Mouse (Mus musculus): Measurements from ENCODE around the gene Inpp5d. TPM values are rescaled to one million over a fixed set of nuclear protein-coding genes. Genes with fewer than 3 reads are reported as not detected.

Inpp5d gene
- total RNA-seq, 2 experiments from 2014 or later: 73.5 to 104 TPM

- no peak for ATAC-seq (replicated peaks; ENCODE audit: poor library complexity, severe bottlenecking)
Measured at GRCm38 (mm10) chr1:87623977-87624666, 4.0 kb downstream of the Inpp5d start.

GRCm38 (mm10) chr1:87624826-87625225 lies 4.7 kb downstream of the Inpp5d start:
- ATAC-seq (replicated peaks; ENCODE audit: poor library complexity, severe bottlenecking): peak; percentile 5; the same call in 1 of the 2 replicates

GRCm38 (mm10) chr1:87625254-87626025 lies 5.3 kb downstream of the Inpp5d start:
- peak; percentile 37 for ATAC-seq (replicated peaks; ENCODE audit: poor library complexity, severe bottlenecking)

GRCm38 (mm10) chr1:87626344-87626743 lies 6.2 kb downstream of the Inpp5d start:
- peak; percentile 90 for ATAC-seq (replicated peaks; ENCODE audit: poor library complexity, severe bottlenecking)

- no peak for ATAC-seq (replicated peaks; ENCODE audit: poor library complexity, severe bottlenecking)
Measured at GRCm38 (mm10) chr1:87628085-87628484, 8.0 kb downstream of the Inpp5d start.

GRCm38 (mm10) chr1:87631584-87631983 lies 11.5 kb downstream of the Inpp5d start:
- no peak for ATAC-seq (replicated peaks; ENCODE audit: poor library complexity, severe bottlenecking)

GRCm38 (mm10) chr1:87632163-87632562 lies 12.1 kb downstream of the Inpp5d start:
- ATAC-seq (replicated peaks; ENCODE audit: poor library complexity, severe bottlenecking): peak; percentile 44; the same call in 1 of the 2 replicates

GRCm38 (mm10) chr1:87636716-87637117 lies 16.6 kb downstream of the Inpp5d start:
- ATAC-seq (replicated peaks; ENCODE audit: poor library complexity, severe bottlenecking): no peak

GRCm38 (mm10) chr1:87637121-87637877 lies 17.2 kb downstream of the Inpp5d start:
- peak; percentile 63 for ATAC-seq (replicated peaks; ENCODE audit: poor library complexity, severe bottlenecking)

- ATAC-seq (replicated peaks; ENCODE audit: poor library complexity, severe bottlenecking): peak; percentile 14; the same call in 1 of the 2 replicates
Measured at GRCm38 (mm10) chr1:87637878-87638600, 17.9 kb downstream of the Inpp5d start.

GRCm38 (mm10) chr1:87639724-87640123 lies 19.6 kb downstream of the Inpp5d start:
- no peak for ATAC-seq (replicated peaks; ENCODE audit: poor library complexity, severe bottlenecking)

- ATAC-seq (replicated peaks; ENCODE audit: poor library complexity, severe bottlenecking): peak; percentile 69
Measured at GRCm38 (mm10) chr1:87640165-87640661, 20.1 kb downstream of the Inpp5d start.

- ATAC-seq (replicated peaks; ENCODE audit: poor library complexity, severe bottlenecking): no peak
Measured at GRCm38 (mm10) chr1:87643016-87643415, 22.9 kb downstream of the Inpp5d start.

GRCm38 (mm10) chr1:87645041-87645440 lies 24.9 kb downstream of the Inpp5d start:
- no peak for ATAC-seq (replicated peaks; ENCODE audit: poor library complexity, severe bottlenecking)

- ATAC-seq (replicated peaks; ENCODE audit: poor library complexity, severe bottlenecking): no peak
Measured at GRCm38 (mm10) chr1:87645748-87646147, 25.6 kb downstream of the Inpp5d start.

GRCm38 (mm10) chr1:87647820-87648219 lies 27.7 kb downstream of the Inpp5d start:
- no peak for ATAC-seq (replicated peaks; ENCODE audit: poor library complexity, severe bottlenecking)

GRCm38 (mm10) chr1:87648657-87649056 lies 28.5 kb downstream of the Inpp5d start:
- ATAC-seq (replicated peaks; ENCODE audit: poor library complexity, severe bottlenecking): peak; percentile 38

- ATAC-seq (replicated peaks; ENCODE audit: poor library complexity, severe bottlenecking): no peak
Measured at GRCm38 (mm10) chr1:87649219-87649805, 29.2 kb downstream of the Inpp5d start.

GRCm38 (mm10) chr1:87649958-87650474 lies 29.9 kb downstream of the Inpp5d start:
- ATAC-seq (replicated peaks; ENCODE audit: poor library complexity, severe bottlenecking): no peak

Measured in granulocyte monocyte progenitor cell, adult 5-6 weeks (primary cell).